10 mouse cellular contexts compared by ENCODE assay signal in genomic region chr17:56554122-56554551, GRCm38 (mm10). TPM values are rescaled to one million over a fixed set of nuclear protein-coding genes. Genes with fewer than 3 reads are reported as not detected.
DNase-seq lines count a peak whose midpoint lies in the region; ATAC-seq and TF ChIP-seq lines count a peak whose summit lies in the region.
"Had no signal": no experiment of that assay in that cellular context is flagged by ENCODE, and none has a peak within 500 bp of the region (broad histone marks: within the 10 kb centered on the region; RNA-seq: fewer than 3 reads in every experiment).

TSS of gene Gm20219 (minus strand) at chr17:56554387.

- TF ChIP-seq CTCF in hindbrain, postnatal 0 days (IDR thresholded peaks at IDR 0.05; ENCODE audit: low read depth) = no peak

- no peaks in the 10 kb centered on the region for H3K9me3 ChIP-seq in hindbrain, postnatal 0 days (ENCODE audit: low read length)
- no peaks in the 10 kb centered on the region for H3K9me3 ChIP-seq in hindbrain, embryonic 10.5 days
- no peaks in the 10 kb centered on the region for H3K9me3 ChIP-seq in embryonic facial prominence, embryonic 13.5 days
- H3K9me3 ChIP-seq: heart, embryonic 12.5 days had no signal

- no peaks in the 10 kb centered on the region for H3K36me3 ChIP-seq in hindbrain, postnatal 0 days (ENCODE audit: insufficient read depth, low read length)
- no peaks in the 10 kb centered on the region for H3K36me3 ChIP-seq in hindbrain, embryonic 10.5 days
- H3K36me3 ChIP-seq in embryonic facial prominence, embryonic 13.5 days = 0 out of 2 replicates have a peak, but pooled peaks cover 3% of the 10 kb centered on the region
- H3K36me3 ChIP-seq: heart, embryonic 12.5 days had no signal

- no peak for ATAC-seq in hindbrain, postnatal 0 days
- no peak for ATAC-seq in embryonic facial prominence, embryonic 13.5 days (ENCODE audit: insufficient number of reproducible peaks, insufficient read depth, low FRiP score, low TSS enrichment, low read depth)

- 0 out of 2 replicates have a peak within 1 kb of the TSS, but pooled peaks have one; percentile 80 for H3K27ac ChIP-seq in hindbrain, postnatal 0 days
- H3K27ac ChIP-seq in hindbrain, embryonic 10.5 days = no peak within 1 kb of the TSS
- H3K27ac ChIP-seq in embryonic facial prominence, embryonic 13.5 days = 0 out of 2 replicates have a peak within 1 kb of the TSS, but pooled peaks have one; percentile 55

- H3K27me3 ChIP-seq in hindbrain, postnatal 0 days (ENCODE audit: insufficient read depth, low read length) = no peaks in the 10 kb centered on the region
- no peaks in the 10 kb centered on the region for H3K27me3 ChIP-seq in hindbrain, embryonic 10.5 days (ENCODE audit: insufficient read depth, poor library complexity, severe bottlenecking)
- H3K27me3 ChIP-seq in embryonic facial prominence, embryonic 13.5 days = no peaks in the 10 kb centered on the region

- H3K4me1 ChIP-seq in hindbrain, postnatal 0 days (ENCODE audit: insufficient read depth, low read length) = peaks cover 12% of the 10 kb centered on the region; the same call in 1 of the 2 replicates
- H3K4me1 ChIP-seq in hindbrain, embryonic 10.5 days (replicated peaks) = peaks cover 33% of the 10 kb centered on the region
- H3K4me1 ChIP-seq in embryonic facial prominence, embryonic 13.5 days = peaks cover 10% of the 10 kb centered on the region
- H3K4me1 ChIP-seq: heart, embryonic 12.5 days had no signal

- no peak for DNase-seq in hindbrain, postnatal 0 days (ENCODE audit: low spot score)
- no peak for DNase-seq in hindbrain, embryonic 10.5 days (ENCODE audit: low spot score)
- peak; percentile 48 for DNase-seq in kidney, postnatal 14 days
- DNase-seq in lung, postnatal 36 days = peak; percentile 77
- no peak for DNase-seq in B cell, adult 2 months
- DNase-seq in heart, postnatal 10 days = no peak
- no peak for DNase-seq in thymus, postnatal 4 days
- DNase-seq: adrenal gland, postnatal 25 days had no signal

- intact Hi-C loops in heart, postnatal 10 days (cut with DNase I) = no loop called here

- WGBS in hindbrain, postnatal 0 days = 84% methylated on average over 20 of the region's 20 CpGs
- WGBS in hindbrain, embryonic 10.5 days = 74% methylated on average over 20 of the region's 20 CpGs
- WGBS in embryonic facial prominence, embryonic 13.5 days = 74% methylated on average over 20 of the region's 20 CpGs

- H3K4me3 ChIP-seq in hindbrain, postnatal 0 days (ENCODE audit: low read length) = no peak within 1 kb of the TSS
- H3K4me3 ChIP-seq in hindbrain, embryonic 10.5 days = no peak within 1 kb of the TSS
- no peak within 1 kb of the TSS for H3K4me3 ChIP-seq in embryonic facial prominence, embryonic 13.5 days
- H3K4me3 ChIP-seq: heart, embryonic 12.5 days had no signal

- H3K4me2 ChIP-seq in hindbrain, postnatal 0 days (ENCODE audit: low read depth, low read length) = no peak within 1 kb of the TSS
- H3K4me2 ChIP-seq in embryonic facial prominence, embryonic 13.5 days = no peak within 1 kb of the TSS
- H3K4me2 ChIP-seq: heart, embryonic 12.5 days had no signal

- no peak within 1 kb of the TSS for H3K9ac ChIP-seq in hindbrain, postnatal 0 days (replicated peaks; ENCODE audit: low read length)
- 0 out of 2 replicates have a peak within 1 kb of the TSS, but pooled peaks have one; percentile 4 for H3K9ac ChIP-seq in embryonic facial prominence, embryonic 13.5 days
- H3K9ac ChIP-seq: heart, embryonic 12.5 days had no signal

RNA-seq across cellular contexts. Expression of gene Gm20219, which starts in this region (rescaled TPM):
- 0.10 and 0.54 TPM in 2 replicates for total RNA-seq in hindbrain, postnatal 0 days (2014; rRNA removed)
- 0.37 and 0.55 TPM in 2 replicates for polyA plus RNA-seq in hindbrain, postnatal 0 days (2015; fragmentation: Nextera tagmentation; extraction: Ambion mirVana)
- 0.30 and 0.92 TPM in 2 replicates for polyA plus RNA-seq in hindbrain, embryonic 10.5 days (2016; fragmentation: Nextera tagmentation; extraction: Ambion mirVana)
- 3.9 and 5.4 TPM in 2 replicates for polyA plus RNA-seq in embryonic facial prominence, embryonic 13.5 days (2015; fragmentation: Nextera tagmentation; extraction: Ambion mirVana)
- total RNA-seq in heart, postnatal 10 days (2021) = under 1 TPM in 1 of 2 experiments, not detected in 1; 0.60 TPM

Comparison
In these comparisons a context has a peak if more than half of its experiments do, and no peak if none do; other contexts are left out.
1. DNase-seq: peak in kidney, postnatal 14 days (single experiment) and lung, postnatal 36 days (single experiment); none in hindbrain, postnatal 0 days (single experiment), hindbrain, embryonic 10.5 days (single experiment), B cell, adult 2 months (0 of 2), heart, postnatal 10 days (0 of 2) and thymus, postnatal 4 days (single experiment).